Mouse (Mus musculus): Measurements from ENCODE around the gene A1cf. TPM values are rescaled to one million over a fixed set of nuclear protein-coding genes. Genes with fewer than 3 reads are reported as not detected.

Gene A1cf
- polyA plus RNA-seq, 1 experiment from 2014 or later = 0.79 TPM

- H3K36me3 ChIP-seq (ENCODE audit: control insufficient read depth, insufficient read depth, low read length) = no peaks in the 10 kb centered on the region
- ATAC-seq (ENCODE audit: low FRiP score, low TSS enrichment) = no peak
- H3K27me3 ChIP-seq (ENCODE audit: control insufficient read depth, insufficient read depth, low read length) = no peaks in the 10 kb centered on the region
- H3K4me2 ChIP-seq (replicated peaks; ENCODE audit: low read depth, low read length) = no peak overlapping the region
- H3K9me3 ChIP-seq (ENCODE audit: control insufficient read depth, low read length) = no peaks in the 10 kb centered on the region
- no peak overlapping the region for H3K9ac ChIP-seq (ENCODE audit: low read depth, low read length)
- no peak overlapping the region for H3K27ac ChIP-seq (ENCODE audit: low read depth, low read length)
- H3K4me1 ChIP-seq (ENCODE audit: control insufficient read depth, insufficient read depth, low read length) = no peaks in the 10 kb centered on the region
- WGBS = 86% methylated on average over 4 of the region's 4 CpGs
- no peak overlapping the region for H3K4me3 ChIP-seq (ENCODE audit: low read length)
Measured at GRCm38 (mm10) chr19:31884594-31884993, 16.0 kb downstream of the A1cf start.

GRCm38 (mm10) chr19:31887275-31887674, 18.7 kb downstream of the A1cf start:
- Histone ChIP-seq H3K4me3 (ENCODE audit: low read length) (no peak overlapping the region), H3K27ac (ENCODE audit: low read depth, low read length) (no peak overlapping the region), H3K4me2 (replicated peaks; ENCODE audit: low read depth, low read length) (no peak overlapping the region), H3K9me3 (ENCODE audit: control insufficient read depth, low read length) (no peaks in the 10 kb centered on the region), H3K9ac (ENCODE audit: low read depth, low read length) (no peak overlapping the region), H3K36me3 (ENCODE audit: control insufficient read depth, insufficient read depth, low read length) (no peaks in the 10 kb centered on the region), H3K27me3 (ENCODE audit: control insufficient read depth, insufficient read depth, low read length) (no peaks in the 10 kb centered on the region), H3K4me1 (ENCODE audit: control insufficient read depth, insufficient read depth, low read length) (no peaks in the 10 kb centered on the region)
- 92% methylated on average over 2 of the region's 2 CpGs for WGBS
- no peak for ATAC-seq (ENCODE audit: low FRiP score, low TSS enrichment)

- H3K9ac ChIP-seq (ENCODE audit: low read depth, low read length) = no peak overlapping the region
- WGBS = 65% methylated on average over 4 of the region's 4 CpGs
Measured at GRCm38 (mm10) chr19:31889988-31890387, 21.4 kb downstream of the A1cf start.

GRCm38 (mm10) chr19:31891001-31891893, 22.7 kb downstream of the A1cf start:
- ATAC-seq (ENCODE audit: low FRiP score, low TSS enrichment) = no peak
- H3K9me3 ChIP-seq (ENCODE audit: control insufficient read depth, low read length) = no peaks in the 10 kb centered on the region
- H3K27ac ChIP-seq (ENCODE audit: low read depth, low read length) = no peak overlapping the region
- 70% methylated on average over 6 of the region's 6 CpGs for WGBS
- H3K4me3 ChIP-seq (ENCODE audit: low read length) = no peak overlapping the region
- no peaks in the 10 kb centered on the region for H3K4me1 ChIP-seq (ENCODE audit: control insufficient read depth, insufficient read depth, low read length)
- H3K27me3 ChIP-seq (ENCODE audit: control insufficient read depth, insufficient read depth, low read length) = no peaks in the 10 kb centered on the region
- H3K4me2 ChIP-seq (replicated peaks; ENCODE audit: low read depth, low read length) = no peak overlapping the region
- no peaks in the 10 kb centered on the region for H3K36me3 ChIP-seq (ENCODE audit: control insufficient read depth, insufficient read depth, low read length)
- H3K9ac ChIP-seq (ENCODE audit: low read depth, low read length) = no peak overlapping the region

More at GRCm38 (mm10) chr19:31889988-31890387, 21.4 kb downstream of the A1cf start:
- Histone ChIP-seq H3K36me3 (ENCODE audit: control insufficient read depth, insufficient read depth, low read length) (no peaks in the 10 kb centered on the region), H3K27me3 (ENCODE audit: control insufficient read depth, insufficient read depth, low read length) (no peaks in the 10 kb centered on the region), H3K27ac (ENCODE audit: low read depth, low read length) (no peak overlapping the region), H3K4me1 (ENCODE audit: control insufficient read depth, insufficient read depth, low read length) (no peaks in the 10 kb centered on the region), H3K9me3 (ENCODE audit: control insufficient read depth, low read length) (no peaks in the 10 kb centered on the region), H3K4me2 (replicated peaks; ENCODE audit: low read depth, low read length) (no peak overlapping the region), H3K4me3 (ENCODE audit: low read length) (no peak overlapping the region)
- ATAC-seq (ENCODE audit: low FRiP score, low TSS enrichment) = no peak

GRCm38 (mm10) chr19:31895971-31896370, 27.4 kb downstream of the A1cf start:
- Histone ChIP-seq H3K9me3 (ENCODE audit: control insufficient read depth, low read length) (no peaks in the 10 kb centered on the region), H3K9ac (ENCODE audit: low read depth, low read length) (no peak overlapping the region), H3K4me3 (ENCODE audit: low read length) (no peak overlapping the region), H3K4me2 (replicated peaks; ENCODE audit: low read depth, low read length) (no peak overlapping the region), H3K36me3 (ENCODE audit: control insufficient read depth, insufficient read depth, low read length) (no peaks in the 10 kb centered on the region), H3K4me1 (ENCODE audit: control insufficient read depth, insufficient read depth, low read length) (no peaks in the 10 kb centered on the region), H3K27me3 (ENCODE audit: control insufficient read depth, insufficient read depth, low read length) (no peaks in the 10 kb centered on the region), H3K27ac (ENCODE audit: low read depth, low read length) (no peak overlapping the region)
- 71% methylated on average over 1 of the region's 1 CpGs for WGBS
- ATAC-seq (ENCODE audit: low FRiP score, low TSS enrichment) = no peak

- Histone ChIP-seq H3K4me1 (ENCODE audit: control insufficient read depth, insufficient read depth, low read length) (no peaks in the 10 kb centered on the region), H3K27ac (ENCODE audit: low read depth, low read length) (no peak overlapping the region), H3K36me3 (ENCODE audit: control insufficient read depth, insufficient read depth, low read length) (no peaks in the 10 kb centered on the region), H3K9ac (ENCODE audit: low read depth, low read length) (no peak overlapping the region), H3K27me3 (ENCODE audit: control insufficient read depth, insufficient read depth, low read length) (no peaks in the 10 kb centered on the region), H3K4me3 (ENCODE audit: low read length) (no peak overlapping the region), H3K9me3 (ENCODE audit: control insufficient read depth, low read length) (no peaks in the 10 kb centered on the region), H3K4me2 (replicated peaks; ENCODE audit: low read depth, low read length) (no peak overlapping the region)
- WGBS = 88% methylated on average over 1 of the region's 1 CpGs
- no peak for ATAC-seq (ENCODE audit: low FRiP score, low TSS enrichment)
Measured at GRCm38 (mm10) chr19:31896711-31897110, 28.1 kb downstream of the A1cf start.

- Histone ChIP-seq H3K9ac (ENCODE audit: low read depth, low read length) (no peak overlapping the region), H3K4me3 (ENCODE audit: low read length) (no peak overlapping the region), H3K4me2 (replicated peaks; ENCODE audit: low read depth, low read length) (no peak overlapping the region), H3K4me1 (ENCODE audit: control insufficient read depth, insufficient read depth, low read length) (no peaks in the 10 kb centered on the region), H3K9me3 (ENCODE audit: control insufficient read depth, low read length) (no peaks in the 10 kb centered on the region), H3K27ac (ENCODE audit: low read depth, low read length) (no peak overlapping the region), H3K36me3 (ENCODE audit: control insufficient read depth, insufficient read depth, low read length) (no peaks in the 10 kb centered on the region), H3K27me3 (ENCODE audit: control insufficient read depth, insufficient read depth, low read length) (no peaks in the 10 kb centered on the region)
- no peak for ATAC-seq (ENCODE audit: low FRiP score, low TSS enrichment)
- 66% methylated on average over 7 of the region's 7 CpGs for WGBS
Measured at GRCm38 (mm10) chr19:31905671-31906070, 37.1 kb downstream of the A1cf start.

GRCm38 (mm10) chr19:31910423-31910822, 41.9 kb downstream of the A1cf start:
- WGBS = 55% methylated on average over 6 of the region's 6 CpGs
- H3K36me3 ChIP-seq (ENCODE audit: control insufficient read depth, insufficient read depth, low read length) = no peaks in the 10 kb centered on the region
- ATAC-seq (ENCODE audit: low FRiP score, low TSS enrichment) = no peak
- H3K27ac ChIP-seq (ENCODE audit: low read depth, low read length) = no peak overlapping the region
- no peaks in the 10 kb centered on the region for H3K27me3 ChIP-seq (ENCODE audit: control insufficient read depth, insufficient read depth, low read length)
- H3K4me3 ChIP-seq (ENCODE audit: low read length) = no peak overlapping the region
- H3K9ac ChIP-seq (ENCODE audit: low read depth, low read length) = no peak overlapping the region
- H3K4me1 ChIP-seq (ENCODE audit: control insufficient read depth, insufficient read depth, low read length) = no peaks in the 10 kb centered on the region
- H3K9me3 ChIP-seq (ENCODE audit: control insufficient read depth, low read length) = no peaks in the 10 kb centered on the region
- H3K4me2 ChIP-seq (replicated peaks; ENCODE audit: low read depth, low read length) = no peak overlapping the region

- Histone ChIP-seq H3K9me3 (ENCODE audit: control insufficient read depth, low read length) (no peaks in the 10 kb centered on the region), H3K9ac (ENCODE audit: low read depth, low read length) (no peak overlapping the region), H3K27me3 (ENCODE audit: control insufficient read depth, insufficient read depth, low read length) (no peaks in the 10 kb centered on the region), H3K4me1 (ENCODE audit: control insufficient read depth, insufficient read depth, low read length) (no peaks in the 10 kb centered on the region), H3K27ac (ENCODE audit: low read depth, low read length) (no peak overlapping the region), H3K4me2 (replicated peaks; ENCODE audit: low read depth, low read length) (no peak overlapping the region), H3K4me3 (ENCODE audit: low read length) (no peak overlapping the region), H3K36me3 (ENCODE audit: control insufficient read depth, insufficient read depth, low read length) (no peaks in the 10 kb centered on the region)
- WGBS = 93% methylated on average over 4 of the region's 4 CpGs
- ATAC-seq (ENCODE audit: low FRiP score, low TSS enrichment) = no peak
Measured at GRCm38 (mm10) chr19:31913946-31914345, 45.4 kb downstream of the A1cf start.

All from kidney, embryonic 14.5 days (tissue).